Mouse (Mus musculus) heart, adult 2 months (tissue): ENCODE measurements at regions not wholly inside any gene's neighbourhood (a gene's known extent, or its start where the extent isn't known, plus 50 kb on each side); places are given as distances from the start of the nearest gene placed in this dataset.

Experiments
- CTCF ChIP-seq: fragments of 200-600 bp; IDR thresholded peaks from 2 replicates; pipeline ENCODE4 v1.8.1; 2022; ENCODE audit warnings: antibody characterized with exemption, mild to moderate bottlenecking, moderate library complexity
- EP300 ChIP-seq: fragments of 200-500 bp; IDR thresholded peaks from 2 replicates; pipeline ENCODE4 v1.6.1; 2011; ENCODE audit warnings: low read depth, low read length, control low read depth; ENCODE audit not compliant: insufficient read depth
- POLR2A ChIP-seq: fragments of 200-500 bp; IDR thresholded peaks from 2 replicates; pipeline ENCODE4 v1.6.1; 2011; ENCODE audit warnings: mild to moderate bottlenecking, low read depth, low read length, control low read depth; ENCODE audit not compliant: insufficient read depth

DNA sequence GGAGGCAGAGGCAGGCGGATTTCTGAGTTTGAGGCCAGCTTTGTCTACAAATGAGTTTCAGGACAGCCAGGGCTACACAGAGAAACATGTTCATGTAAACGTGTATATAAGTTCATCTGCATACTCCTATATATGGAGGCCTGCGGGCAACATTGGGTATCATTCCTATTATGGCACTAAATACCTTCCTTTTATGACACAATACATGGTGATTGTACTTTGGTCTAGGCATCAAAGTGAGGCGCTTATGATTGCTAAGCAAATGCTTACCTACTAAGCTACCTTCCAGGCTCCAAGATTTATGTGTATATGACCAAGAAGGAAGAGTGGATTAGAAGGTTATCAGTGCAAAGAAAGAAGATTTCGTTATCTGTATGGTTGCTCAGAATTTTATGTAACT lies 207.1 kb downstream of the 4933402N22Rik start:
- no peak for TF ChIP-seq CTCF
- no peak for TF ChIP-seq POLR2A
- no peak for TF ChIP-seq EP300
